Mouse (Mus musculus) heart, embryonic 11.5 days (tissue): Measurements from ENCODE around the gene Atp2b2. TPM values are rescaled to one million over a fixed set of nuclear protein-coding genes. Genes with fewer than 3 reads are reported as not detected.

Source experiments
- ATAC-seq: fragments of 200-750 bp; cut with Nextera tagmentation; replicated peaks from 2 replicates; pipeline ENCODE4 v1.8.0; 2017; ENCODE audit warnings: moderate library complexity; ENCODE audit not compliant: insufficient number of reproducible peaks, low FRiP score, low TSS enrichment
- H3K27ac ChIP-seq: fragments of 300-500 bp; sonication (generic); 2 replicates; pipeline ENCODE4 v1.5.1; 2014; ENCODE audit warnings: mild to moderate bottlenecking, low read depth, low read length
- H3K27me3 ChIP-seq: fragments of 300-500 bp; sonication (generic); 2 replicates; pipeline ENCODE4 v1.6.1; 2014; ENCODE audit warnings: mild to moderate bottlenecking, low read length, mixed read lengths; ENCODE audit not compliant: control insufficient read depth, insufficient read depth
- H3K36me3 ChIP-seq: fragments of 300-500 bp; sonication (generic); 2 replicates; pipeline ENCODE4 v1.6.1; 2014; ENCODE audit warnings: mild to moderate bottlenecking, low read length, moderate library complexity, mixed read lengths; ENCODE audit not compliant: control insufficient read depth, insufficient read depth
- H3K4me1 ChIP-seq: fragments of 300-500 bp; sonication (generic); 2 replicates; pipeline ENCODE4 v1.6.1; 2014; ENCODE audit warnings: low read length; ENCODE audit not compliant: control insufficient read depth, insufficient read depth
- H3K4me2 ChIP-seq: fragments of 300-500 bp; sonication (generic); 2 replicates; pipeline ENCODE4 v1.6.1; 2014; ENCODE audit warnings: mild to moderate bottlenecking, moderate library complexity
- H3K4me3 ChIP-seq: fragments of 300-500 bp; sonication (generic); 2 replicates; pipeline ENCODE4 v1.5.1; 2014; ENCODE audit warnings: low read depth, low read length
- H3K9ac ChIP-seq: fragments of 300-500 bp; sonication (generic); 2 replicates; pipeline ENCODE4 v1.6.1; 2014; ENCODE audit warnings: mild to moderate bottlenecking, low read depth, low read length, moderate library complexity
- H3K9me3 ChIP-seq: fragments of 300-500 bp; sonication (generic); replicated peaks from 2 replicates; pipeline ENCODE4 v1.6.1; 2016; ENCODE audit warnings: low read length; ENCODE audit not compliant: control insufficient read depth
- WGBS: fragments of 180-500 bp; shearing (Covaris S2); extraction: QIAGEN DNeasy Blood & Tissue Kit; methylation state at CpG from one replicate; pipeline ENCODE4 v1.1.7; 2014; ENCODE audit not compliant: insufficient replicate concordance; 5-methylcytosine and 5-hydroxymethylcytosine counted together
- polyA plus RNA-seq: library from polyadenylated mRNA; unstranded; fragments of >200 nt; fragmentation: Nextera tagmentation; extraction: Ambion mirVana; gene quantifications from 2 replicates; pipeline ENCODE4 v1.2.1, GENCODE M21; 2014

Atp2b2 gene
- polyA plus RNA-seq, 1 experiment from 2014 or later: 0.40 TPM

- no peaks in the 10 kb centered on the region for H3K4me1 ChIP-seq
- 61% methylated on average over 6 of the region's 6 CpGs for WGBS
- H3K9me3 ChIP-seq: no peaks in the 10 kb centered on the region
- H3K27ac ChIP-seq: no peak overlapping the region
- H3K27me3 ChIP-seq: peaks cover 8% of the 10 kb centered on the region
- no peaks in the 10 kb centered on the region for H3K36me3 ChIP-seq
- no peak overlapping the region for H3K4me3 ChIP-seq
- no peak overlapping the region for H3K4me2 ChIP-seq
- ATAC-seq: no peak
- no peak overlapping the region for H3K9ac ChIP-seq
These were observed 41.5 kb downstream of the Atp2b2 start for GRCm38 (mm10) chr6:114000928-114001327.

- Histone ChIP-seq H3K4me1 (no peaks in the 10 kb centered on the region), H3K4me3 (no peak overlapping the region), H3K27me3 (0 out of 2 replicates have a peak, but pooled peaks cover 5% of the 10 kb centered on the region), H3K36me3 (no peaks in the 10 kb centered on the region), H3K27ac (no peak overlapping the region), H3K9me3 (no peaks in the 10 kb centered on the region), H3K4me2 (no peak overlapping the region), H3K9ac (no peak overlapping the region)
- ATAC-seq: no peak
- WGBS: 44% methylated on average over 7 of the region's 7 CpGs
These were observed 42.1 kb downstream of the Atp2b2 start for GRCm38 (mm10) chr6:114000304-114000703.

GRCm38 (mm10) chr6:113998413-113998812 lies 44.0 kb downstream of the Atp2b2 start:
- Histone ChIP-seq H3K9me3 (no peaks in the 10 kb centered on the region), H3K4me2 (no peak overlapping the region), H3K4me3 (no peak overlapping the region), H3K27me3 (0 out of 2 replicates have a peak, but pooled peaks cover 5% of the 10 kb centered on the region), H3K9ac (no peak overlapping the region), H3K27ac (no peak overlapping the region), H3K36me3 (no peaks in the 10 kb centered on the region), H3K4me1 (no peaks in the 10 kb centered on the region)
- no peak for ATAC-seq
- 86% methylated on average over 2 of the region's 2 CpGs for WGBS

GRCm38 (mm10) chr6:113994176-113994575 lies 48.2 kb downstream of the Atp2b2 start:
- H3K4me2 ChIP-seq: no peak overlapping the region
- 0 out of 2 replicates have a peak, but pooled peaks cover 3% of the 10 kb centered on the region for H3K27me3 ChIP-seq
- no peak overlapping the region for H3K9ac ChIP-seq
- no peak overlapping the region for H3K4me3 ChIP-seq
- WGBS: 90% methylated on average over 5 of the region's 5 CpGs
- no peak for ATAC-seq
- no peak overlapping the region for H3K27ac ChIP-seq
- H3K4me1 ChIP-seq: no peaks in the 10 kb centered on the region
- H3K9me3 ChIP-seq: no peaks in the 10 kb centered on the region
- no peaks in the 10 kb centered on the region for H3K36me3 ChIP-seq

GRCm38 (mm10) chr6:113992101-113992500 lies 50.3 kb downstream of the Atp2b2 start:
- ATAC-seq: no peak
- no peak overlapping the region for H3K9ac ChIP-seq
- H3K27me3 ChIP-seq: 0 out of 2 replicates have a peak, but pooled peaks cover 3% of the 10 kb centered on the region
- H3K36me3 ChIP-seq: no peaks in the 10 kb centered on the region
- no peak overlapping the region for H3K4me2 ChIP-seq
- no peak overlapping the region for H3K27ac ChIP-seq
- WGBS: 62% methylated on average over 2 of the region's 2 CpGs
- H3K9me3 ChIP-seq: no peaks in the 10 kb centered on the region
- no peaks in the 10 kb centered on the region for H3K4me1 ChIP-seq
- H3K4me3 ChIP-seq: no peak overlapping the region

GRCm38 (mm10) chr6:113991482-113991881 lies 50.9 kb downstream of the Atp2b2 start:
- no peaks in the 10 kb centered on the region for H3K9me3 ChIP-seq
- no peaks in the 10 kb centered on the region for H3K36me3 ChIP-seq
- H3K27ac ChIP-seq: no peak overlapping the region
- no peak overlapping the region for H3K4me2 ChIP-seq
- no peak for ATAC-seq
- 61% methylated on average over 11 of the region's 11 CpGs for WGBS
- H3K27me3 ChIP-seq: 0 out of 2 replicates have a peak, but pooled peaks cover 3% of the 10 kb centered on the region
- H3K9ac ChIP-seq: no peak overlapping the region
- H3K4me1 ChIP-seq: no peaks in the 10 kb centered on the region
- no peak overlapping the region for H3K4me3 ChIP-seq

GRCm38 (mm10) chr6:113990044-113990443 lies 52.4 kb downstream of the Atp2b2 start:
- no peak overlapping the region for H3K4me2 ChIP-seq
- no peaks in the 10 kb centered on the region for H3K9me3 ChIP-seq
- H3K27me3 ChIP-seq: 0 out of 2 replicates have a peak, but pooled peaks cover 3% of the 10 kb centered on the region
- H3K9ac ChIP-seq: no peak overlapping the region
- H3K4me3 ChIP-seq: no peak overlapping the region
- H3K27ac ChIP-seq: no peak overlapping the region
- no peaks in the 10 kb centered on the region for H3K36me3 ChIP-seq
- no peak for ATAC-seq
- WGBS: 10% methylated on average over 1 of the region's 1 CpGs
- no peaks in the 10 kb centered on the region for H3K4me1 ChIP-seq

- Histone ChIP-seq H3K4me3 (no peak overlapping the region), H3K4me2 (no peak overlapping the region), H3K27ac (no peak overlapping the region), H3K27me3 (0 out of 2 replicates have a peak, but pooled peaks cover 3% of the 10 kb centered on the region), H3K36me3 (no peaks in the 10 kb centered on the region), H3K9ac (no peak overlapping the region), H3K4me1 (no peaks in the 10 kb centered on the region), H3K9me3 (no peaks in the 10 kb centered on the region)
- ATAC-seq: no peak
- 58% methylated on average over 2 of the region's 2 CpGs for WGBS
These were observed 53.9 kb downstream of the Atp2b2 start for GRCm38 (mm10) chr6:113988521-113988920.

- no peaks in the 10 kb centered on the region for H3K9me3 ChIP-seq
- 0 out of 2 replicates have a peak, but pooled peaks cover under 1% of the 10 kb centered on the region for H3K27me3 ChIP-seq
- no peak for ATAC-seq
- no peak overlapping the region for H3K4me3 ChIP-seq
- no peak overlapping the region for H3K4me2 ChIP-seq
- no peak overlapping the region for H3K9ac ChIP-seq
- no peaks in the 10 kb centered on the region for H3K4me1 ChIP-seq
- no peaks in the 10 kb centered on the region for H3K36me3 ChIP-seq
- H3K27ac ChIP-seq: no peak overlapping the region
- 76% methylated on average over 4 of the region's 4 CpGs for WGBS
These were observed 55.7 kb downstream of the Atp2b2 start for GRCm38 (mm10) chr6:113986671-113987070.
